Mouse (Mus musculus) ES-Bruce4 (cell line): ENCODE measurements at regions not wholly inside any gene's neighbourhood (a gene's known extent, or its start where the extent isn't known, plus 50 kb on each side); places are given as distances from the start of the nearest gene placed in this dataset.

ENCODE experiments used
- CTCF ChIP-seq: IDR thresholded peaks from one replicate; pipeline ENCODE4 v1.8.1; 2011; ENCODE audit warnings: low read depth, low read length
- POLR2A ChIP-seq: IDR thresholded peaks from one replicate; pipeline ENCODE4 v1.8.1; 2011; ENCODE audit warnings: low read length; ENCODE audit not compliant: insufficient read depth

DNA sequence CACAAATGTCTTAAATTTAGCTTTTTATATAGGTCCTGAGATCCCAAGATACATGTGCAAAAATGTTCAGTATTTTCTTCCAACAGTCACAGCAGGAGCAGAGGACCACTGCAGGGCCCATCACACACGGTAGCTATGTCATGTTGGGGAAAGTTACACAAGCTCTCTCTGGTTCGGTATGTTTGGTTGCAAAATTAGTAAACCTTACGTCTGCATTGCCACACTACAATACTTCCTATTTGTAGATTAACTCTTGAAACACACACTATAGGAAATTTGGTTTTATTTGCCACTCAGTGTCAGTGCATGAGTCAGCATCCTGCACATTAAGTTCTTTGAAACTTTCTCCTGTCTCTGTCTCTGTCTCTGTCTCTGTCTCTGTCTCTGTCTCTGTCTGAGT is 82.0 kb downstream of the Cth start:
- TF ChIP-seq POLR2A (no peak), CTCF (no peak)
